ENCODE assay signal across 8 mouse cellular contexts in genomic region chr2:32164503-32164902, GRCm38 (mm10). TPM values are rescaled to one million over a fixed set of nuclear protein-coding genes. Genes with fewer than 3 reads are reported as not detected.
A peak's percentile ranks its signal among the peaks of the same experiment; 100 is the strongest.
DNase-seq lines count a peak whose midpoint lies in the region; ATAC-seq and TF ChIP-seq lines count a peak whose summit lies in the region.

No protein-coding gene starts in this region.

- no peak for TF ChIP-seq POLR2A in cerebellum, adult 2 months (IDR thresholded peaks at IDR 0.05; ENCODE audit: borderline replicate concordance, insufficient read depth, low read length)
- peak; percentile 16; the same call in 1 of the 2 replicates for TF ChIP-seq POLR2A in lung, adult 2 months (IDR thresholded peaks at IDR 0.05; ENCODE audit: borderline replicate concordance, extremely low read depth, low read depth, low read length)

- H3K27ac ChIP-seq in cerebellum, adult 2 months (ENCODE audit: insufficient read depth, low read length): 0 out of 2 replicates have a peak overlapping the region, but pooled peaks have one; percentile 28
- peak overlapping the region; percentile 73 for H3K27ac ChIP-seq in intestine, embryonic 16.5 days (ENCODE audit: low read length)
- no peak overlapping the region for H3K27ac ChIP-seq in kidney, embryonic 16.5 days (ENCODE audit: low read length)

- no peak for TF ChIP-seq CTCF in cerebellum, adult 2 months (IDR thresholded peaks at IDR 0.05; ENCODE audit: borderline replicate concordance, insufficient read depth, low read depth, low read length)
- TF ChIP-seq CTCF in lung, adult 2 months (IDR thresholded peaks at IDR 0.05; ENCODE audit: insufficient read depth, low read length): no peak

- 19% methylated on average over 12 of the region's 12 CpGs for WGBS in cerebellum, adult 2 months
- WGBS in lung, adult 2 months: 24% methylated on average over 12 of the region's 12 CpGs
- 43% methylated on average over 12 of the region's 12 CpGs for WGBS in intestine, embryonic 16.5 days
- WGBS in kidney, embryonic 16.5 days: 69% methylated on average over 12 of the region's 12 CpGs

- no peak overlapping the region for H3K4me3 ChIP-seq in cerebellum, adult 2 months (replicated peaks; ENCODE audit: insufficient read depth, low read depth, low read length)
- no peak overlapping the region for H3K4me3 ChIP-seq in lung, adult 2 months (replicated peaks; ENCODE audit: extremely low read depth, low read depth, low read length)
- no peak overlapping the region for H3K4me3 ChIP-seq in intestine, embryonic 16.5 days (ENCODE audit: low read length)
- no peak overlapping the region for H3K4me3 ChIP-seq in kidney, embryonic 16.5 days (ENCODE audit: low read length)

- peak overlapping the region; percentile 14; the same call in 1 of the 2 replicates for H3K4me2 ChIP-seq in intestine, embryonic 16.5 days (ENCODE audit: low read depth, low read length)
- no peak overlapping the region for H3K4me2 ChIP-seq in kidney, embryonic 16.5 days (replicated peaks; ENCODE audit: low read depth, low read length)

- 0 out of 2 replicates have a peak overlapping the region, but pooled peaks have one; percentile 13 for H3K9ac ChIP-seq in intestine, embryonic 16.5 days (ENCODE audit: low read depth, low read length)
- no peak overlapping the region for H3K9ac ChIP-seq in kidney, embryonic 16.5 days (replicated peaks; ENCODE audit: low read length)

- peak; percentile 45; the same call in 1 of the 2 replicates for ATAC-seq in intestine, embryonic 16.5 days
- no peak for ATAC-seq in kidney, embryonic 16.5 days (ENCODE audit: low FRiP score, low TSS enrichment)

- no peaks in the 10 kb centered on the region for H3K27me3 ChIP-seq in cerebellum, adult 2 months (ENCODE audit: control insufficient read depth, insufficient read depth, low read length)
- no peaks in the 10 kb centered on the region for H3K27me3 ChIP-seq in intestine, embryonic 16.5 days (replicated peaks; ENCODE audit: control insufficient read depth, insufficient read depth, low read length)
- H3K27me3 ChIP-seq in kidney, embryonic 16.5 days (ENCODE audit: insufficient read depth, low read length): no peaks in the 10 kb centered on the region

- peak in 1 of 2 experiments; percentile 29 for DNase-seq in cerebellum, adult 2 months
- no peak for DNase-seq in cerebellum, adult 9-10 months
- no peak for DNase-seq in lung, adult 2 months
- no peak for DNase-seq in lung, postnatal 14 days
- peak; percentile 36 to 47 for DNase-seq in natural killer cell, adult 2 months (ENCODE audit: low spot score in 2 of 2)
- DNase-seq in layer of hippocampus, postnatal 14 days (ENCODE audit: low spot score in 2 of 2): no peak

- H3K9me3 ChIP-seq in intestine, embryonic 16.5 days (ENCODE audit: control insufficient read depth, low read length): no peaks in the 10 kb centered on the region
- no peaks in the 10 kb centered on the region for H3K9me3 ChIP-seq in kidney, embryonic 16.5 days (ENCODE audit: low read length)

- no peaks in the 10 kb centered on the region for H3K36me3 ChIP-seq in intestine, embryonic 16.5 days (ENCODE audit: control insufficient read depth, insufficient read depth, low read length)
- H3K36me3 ChIP-seq in kidney, embryonic 16.5 days (ENCODE audit: insufficient read depth, low read length): no peaks in the 10 kb centered on the region

- peaks cover 53% of the 10 kb centered on the region for H3K4me1 ChIP-seq in cerebellum, adult 2 months (ENCODE audit: control insufficient read depth, insufficient read depth, low read length)
- peaks cover 43% of the 10 kb centered on the region for H3K4me1 ChIP-seq in lung, adult 2 months (ENCODE audit: control insufficient read depth, insufficient read depth, low read length)
- peaks cover 47% of the 10 kb centered on the region for H3K4me1 ChIP-seq in intestine, embryonic 16.5 days (ENCODE audit: control insufficient read depth, insufficient read depth, low read length)
- peaks cover 35% of the 10 kb centered on the region for H3K4me1 ChIP-seq in kidney, embryonic 16.5 days (ENCODE audit: insufficient read depth, low read length)

RNA-seq across cellular contexts. Expression of gene Prrc2b, which starts 13.6 kb away (rescaled TPM):
- 88.9 and 95.6 TPM in 2 replicates for polyA plus RNA-seq in cerebellum, adult 2 months (2012; rRNA removed)
- 67.9 and 68.5 TPM in 2 replicates for polyA plus RNA-seq in lung, adult 2 months (2012; rRNA removed)
- 14.4 and 16.2 TPM in 2 replicates for polyA plus RNA-seq in intestine, embryonic 16.5 days (2015; fragmentation: Nextera tagmentation; extraction: Ambion mirVana)
- polyA plus RNA-seq in kidney, embryonic 16.5 days (2015; fragmentation: Nextera tagmentation; extraction: Ambion mirVana): 30.3 and 30.4 TPM in 2 replicates
- 100 to 1,000 TPM; 253 to 268 TPM for total RNA-seq in layer of hippocampus, postnatal 14 days (2021)

Comparison
In these comparisons a context has a peak if more than half of its experiments do, and no peak if none do; other contexts are left out.
1. DNase-seq: peak in natural killer cell, adult 2 months (2 of 2); none in cerebellum, adult 9-10 months (single experiment), lung, adult 2 months (single experiment), lung, postnatal 14 days (single experiment) and layer of hippocampus, postnatal 14 days (0 of 2).